Mouse (Mus musculus) gastrocnemius, postnatal 36 days (tissue): Measurements from ENCODE around the gene Tbkbp1. TPM values are rescaled to one million over a fixed set of nuclear protein-coding genes. Genes with fewer than 3 reads are reported as not detected.
"Not testable (repeated sequence)": the region's sequence is repeated elsewhere in the genome, so short reads cannot be mapped to it uniquely, and the experiment has no call there.

Experiments
- DNase-seq, 2 experiments: peaks; one replicate each; pipeline ENCODE4 v3.0.0; 2022
- intact Hi-C: fragments of 180-260 bp; cut with DNase I; formaldehyde crosslinking; loops from one replicate; pipeline ENCODE4 v1.15.1; 2025
- long read RNA-seq, 2 experiments: library from polyadenylated mRNA; stranded (forward); transcript quantifications; one replicate each; pipeline ENCODE4 v2.0.0; 2021
- total RNA-seq, 2 experiments: library from RNA; stranded (reverse); gene quantifications; 2 replicates each; pipeline ENCODE4 v1.2.3; 2021

The Tbkbp1 gene
- 1 to 10 TPM; 5.9 to 6.6 TPM for total RNA-seq
- long read RNA-seq, experiment 1, partial matches to known transcripts: 2 of 6 reads
- long read RNA-seq, experiment 1, other reads (novel, unspliced or antisense): 4 of 6 reads
- long read RNA-seq, experiment 2, partial matches to known transcripts: 2 of 10 reads
- long read RNA-seq, experiment 2, other reads (novel, unspliced or antisense): 8 of 10 reads

DNA sequence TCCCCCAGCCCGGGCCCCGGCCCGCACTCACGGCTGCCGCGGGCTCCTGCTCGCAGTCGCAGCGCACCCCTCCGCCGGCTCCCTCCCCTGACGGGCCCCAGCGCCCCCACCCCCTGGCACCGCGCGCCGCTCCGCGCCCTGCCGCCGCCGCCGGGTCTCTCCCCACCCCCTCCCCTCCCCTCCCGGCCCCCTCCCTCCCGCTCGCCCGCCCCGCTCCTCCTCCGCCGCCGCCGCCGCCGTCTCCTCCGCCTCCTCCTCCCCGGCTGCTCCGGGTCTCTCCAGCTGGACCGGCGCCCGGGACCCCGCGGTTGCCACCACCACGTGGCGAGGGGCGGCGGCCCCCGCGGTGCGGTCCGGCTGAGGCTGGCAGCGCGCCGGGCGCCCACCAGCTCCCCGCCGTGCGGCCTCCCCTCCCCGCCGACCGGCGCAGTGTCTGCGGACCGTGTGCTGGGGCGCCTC is at the start of gene Tbkbp1:
Tbkbp1 (minus strand) TSS at position 153 of the 459 bp plus-strand sequence.
- intact Hi-C loops: no loop called here
- peak; percentile 30 to 37 for DNase-seq

DNA sequence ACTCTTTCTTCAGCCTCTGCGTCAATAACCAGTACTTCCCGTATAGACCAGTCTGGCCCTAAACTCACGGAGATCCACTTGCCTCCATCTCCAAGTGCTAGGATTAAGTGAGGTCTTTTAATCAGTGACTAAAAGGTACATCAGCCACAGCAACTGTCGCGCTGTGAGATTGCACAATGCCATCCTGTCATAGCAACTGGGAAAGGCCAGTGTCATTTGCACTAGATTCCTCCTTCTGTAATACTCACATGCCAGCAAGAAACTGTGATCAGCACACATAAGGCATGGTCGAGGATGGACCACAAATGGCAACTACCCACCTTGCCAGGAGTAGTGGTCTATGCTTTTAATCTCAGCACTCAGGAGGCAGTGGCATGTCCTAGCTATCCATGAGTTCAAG is 48.2 kb upstream of the Tbkbp1 start:
- intact Hi-C loops: loop anchor here (5.0 kb wide), 1 partner anchor 128 kb away; no protein-coding TSS in a partner anchor
- DNase-seq: no peak

DNA sequence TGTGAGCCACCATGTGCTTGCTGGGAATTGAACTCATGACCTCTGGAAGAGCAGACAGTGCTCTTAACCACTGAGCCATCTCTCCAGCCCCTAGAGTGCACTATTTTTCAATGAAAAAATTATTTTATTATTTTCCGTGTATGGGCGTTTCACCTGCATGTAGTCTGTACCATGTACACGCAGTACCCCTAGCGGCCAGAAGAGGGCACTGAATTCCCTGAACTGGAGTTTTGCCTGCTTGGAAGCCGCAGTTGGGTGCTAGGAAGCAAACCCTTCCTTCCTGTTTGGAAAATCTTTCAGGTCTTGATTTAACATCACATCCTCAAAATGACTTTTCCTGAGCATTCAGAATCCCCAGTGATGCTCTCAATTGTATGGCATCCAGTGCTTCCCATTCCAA is 47.3 kb upstream of the Tbkbp1 start:
- peak; percentile 19 to 45 for DNase-seq
- intact Hi-C loops: loop anchor here (5.0 kb wide), 1 partner anchor 129 kb away; no protein-coding TSS in a partner anchor

DNA sequence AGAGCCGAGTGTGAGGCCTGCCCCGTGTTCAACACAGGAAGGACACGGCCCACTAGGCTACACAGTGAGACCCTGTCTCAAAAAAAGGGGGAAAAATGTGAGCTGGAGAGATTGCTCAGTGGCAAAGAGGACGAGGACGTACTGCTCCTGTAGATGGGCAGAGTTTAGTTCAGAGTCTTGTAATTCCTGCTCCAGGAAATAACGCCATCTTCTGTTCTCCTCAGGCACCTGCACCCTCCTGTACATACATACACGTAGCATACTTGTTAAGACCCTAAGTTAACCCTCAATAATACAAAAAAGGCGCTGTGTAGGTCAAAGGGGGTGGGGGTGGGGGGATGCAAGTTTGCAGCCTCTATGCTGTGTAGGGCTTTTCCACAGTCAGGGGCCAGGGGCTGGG is 45.7 kb upstream of the Tbkbp1 start:
- intact Hi-C loops: loop anchor here (5.0 kb wide), 1 partner anchor 130 kb away; no protein-coding TSS in a partner anchor
- no peak for DNase-seq

DNA sequence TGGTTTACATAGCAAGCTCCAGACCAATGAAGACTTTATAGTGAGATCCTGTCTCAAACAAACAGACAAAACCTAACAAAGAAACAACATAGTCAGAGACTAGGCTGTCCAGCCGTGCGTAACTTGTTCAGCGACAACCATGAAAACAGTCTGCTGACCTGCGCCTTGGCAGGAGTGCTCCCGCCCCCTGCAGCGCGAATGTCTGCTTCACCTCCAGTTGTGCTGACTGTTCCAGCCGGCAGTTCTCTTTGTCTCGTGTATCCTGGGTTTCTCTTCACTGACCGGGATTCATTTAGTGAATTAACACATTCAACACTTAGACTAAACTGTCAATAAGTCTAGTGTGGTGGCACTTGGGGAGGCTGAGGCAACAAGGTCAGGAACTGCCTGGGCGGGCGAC is 45.2 kb upstream of the Tbkbp1 start:
- DNase-seq: no peak
- intact Hi-C loops: loop anchor here (5.0 kb wide), 1 partner anchor 131 kb away; no protein-coding TSS in a partner anchor

DNA sequence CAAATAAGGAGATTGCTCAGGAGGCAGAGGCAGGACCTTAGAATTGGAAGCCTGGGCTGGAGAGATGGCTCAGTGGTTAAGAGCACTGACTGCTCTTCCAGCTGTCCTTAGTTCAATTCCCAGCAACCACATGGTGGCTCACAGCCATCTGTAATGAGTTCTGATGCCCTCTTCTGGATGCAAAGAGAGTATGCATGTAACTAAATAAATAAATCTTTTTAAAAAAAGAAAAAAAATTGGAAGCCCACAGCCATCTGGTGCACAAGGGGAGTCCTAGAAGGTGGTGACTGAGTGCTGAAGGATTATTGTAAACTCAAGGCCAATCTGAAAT is 41.3 kb upstream of the Tbkbp1 start:
- intact Hi-C loops: no loop called here
- DNase-seq: no peak

DNA sequence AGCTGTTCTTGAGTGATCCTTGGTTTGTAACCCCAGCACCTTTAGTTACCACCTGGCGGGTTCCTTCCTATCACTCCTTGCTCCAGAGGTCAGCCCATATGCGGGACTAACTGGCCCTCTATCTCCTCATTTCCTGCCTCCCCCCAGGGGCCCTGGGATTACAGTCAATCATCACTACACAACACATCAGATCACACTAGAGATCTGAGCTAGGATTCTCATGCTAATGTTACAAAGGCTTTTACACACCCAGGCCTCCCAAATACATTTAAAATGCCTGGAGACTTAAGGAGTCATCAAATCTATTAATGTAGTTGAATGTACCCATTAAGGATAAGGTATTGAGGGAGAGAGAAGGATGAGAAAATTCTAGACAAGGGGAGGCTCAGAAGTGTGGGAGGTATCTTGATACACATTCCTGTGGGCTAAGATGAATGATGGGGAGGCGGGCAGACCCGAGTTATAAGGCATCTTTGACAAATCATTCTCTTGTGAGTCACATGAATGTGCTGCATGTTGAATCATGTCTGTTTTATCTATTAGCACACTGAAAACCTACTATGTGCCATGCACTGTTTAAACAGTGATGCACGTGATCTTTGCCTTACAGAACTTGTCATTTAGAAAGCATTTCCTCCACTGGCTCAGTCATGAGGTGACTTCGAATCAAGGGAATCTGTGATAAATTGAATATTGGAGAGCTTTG is 40.8 kb upstream of the Tbkbp1 start:
- no peak for DNase-seq
- intact Hi-C loops: no loop called here

DNA sequence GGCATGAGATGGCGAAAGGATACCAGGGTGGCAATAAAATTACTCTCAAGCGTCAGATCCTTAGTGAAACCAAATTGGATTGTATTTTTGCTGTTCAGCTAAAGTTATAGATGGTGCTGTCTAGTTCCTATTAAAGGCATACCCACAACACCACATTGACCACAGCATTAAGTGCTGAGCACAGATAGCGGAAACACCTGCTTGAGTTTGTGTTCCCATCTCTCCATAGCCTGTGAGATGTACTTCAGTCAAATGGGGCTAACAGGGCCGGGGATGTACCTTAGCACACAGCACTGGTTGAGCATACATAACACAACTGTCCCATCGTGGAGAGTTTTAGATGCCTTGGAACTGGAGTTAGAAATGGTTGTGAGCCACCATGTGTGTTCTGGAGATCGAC is 39.7 kb upstream of the Tbkbp1 start:
- no peak for DNase-seq
- intact Hi-C loops: no loop called here

DNA sequence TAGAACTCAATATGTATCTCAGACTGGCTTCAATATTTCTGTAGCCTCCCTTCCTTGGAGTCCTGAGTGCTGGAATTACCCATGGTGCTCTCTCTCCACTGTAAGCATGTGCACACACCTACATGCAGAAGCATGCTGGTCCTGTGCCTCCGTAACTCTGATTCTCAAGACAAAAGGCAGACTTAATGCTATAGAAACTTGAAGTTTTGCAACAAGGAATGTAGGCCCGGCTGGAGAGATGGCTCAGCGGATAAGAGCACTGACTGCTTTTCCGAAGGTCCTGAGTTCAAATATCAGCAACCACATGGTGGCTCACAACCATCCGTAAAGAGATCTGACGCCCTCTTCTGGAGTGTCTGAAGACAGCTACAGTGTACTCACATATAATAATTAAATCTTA is 38.4 kb upstream of the Tbkbp1 start:
- DNase-seq, intact Hi-C loops: not testable (repeated sequence)

DNA sequence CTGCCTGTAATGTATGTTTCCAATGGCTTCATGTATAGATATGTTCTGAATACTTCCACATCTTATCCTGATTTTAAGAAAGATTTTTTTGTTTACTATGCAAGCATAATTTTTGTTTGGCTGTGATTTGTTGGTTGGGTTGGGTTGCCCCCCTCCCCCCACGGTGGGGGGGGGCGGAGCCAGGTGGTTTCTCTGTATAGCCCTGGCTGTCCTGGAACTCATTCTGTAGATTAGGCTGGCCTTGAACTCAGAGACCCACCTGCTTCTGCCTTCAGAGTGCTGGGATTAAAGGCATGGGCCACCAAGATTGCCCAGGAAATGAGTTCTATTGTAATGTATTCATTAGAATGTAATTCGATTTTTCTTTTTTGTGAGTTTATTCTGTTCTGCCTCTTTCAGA is 37.9 kb upstream of the Tbkbp1 start:
- DNase-seq: no peak
- intact Hi-C loops: no loop called here

DNA sequence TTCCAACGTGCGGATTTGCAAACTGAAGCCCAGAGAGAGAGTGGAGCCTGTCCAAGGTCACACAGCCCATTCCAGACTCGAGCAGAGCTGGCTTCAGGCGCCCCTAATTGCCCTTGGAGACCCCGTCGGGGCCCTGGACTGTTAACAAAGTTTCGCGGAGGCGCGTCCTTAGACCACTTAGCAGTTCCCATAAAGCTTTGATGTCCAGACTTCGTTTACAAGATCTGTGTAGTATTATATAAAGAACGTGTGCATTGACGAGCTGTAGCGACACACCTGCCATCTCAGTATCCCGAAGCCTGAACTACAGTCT is 37.3 kb upstream of the Tbkbp1 start:
- intact Hi-C loops: no loop called here
- DNase-seq: no peak

DNA sequence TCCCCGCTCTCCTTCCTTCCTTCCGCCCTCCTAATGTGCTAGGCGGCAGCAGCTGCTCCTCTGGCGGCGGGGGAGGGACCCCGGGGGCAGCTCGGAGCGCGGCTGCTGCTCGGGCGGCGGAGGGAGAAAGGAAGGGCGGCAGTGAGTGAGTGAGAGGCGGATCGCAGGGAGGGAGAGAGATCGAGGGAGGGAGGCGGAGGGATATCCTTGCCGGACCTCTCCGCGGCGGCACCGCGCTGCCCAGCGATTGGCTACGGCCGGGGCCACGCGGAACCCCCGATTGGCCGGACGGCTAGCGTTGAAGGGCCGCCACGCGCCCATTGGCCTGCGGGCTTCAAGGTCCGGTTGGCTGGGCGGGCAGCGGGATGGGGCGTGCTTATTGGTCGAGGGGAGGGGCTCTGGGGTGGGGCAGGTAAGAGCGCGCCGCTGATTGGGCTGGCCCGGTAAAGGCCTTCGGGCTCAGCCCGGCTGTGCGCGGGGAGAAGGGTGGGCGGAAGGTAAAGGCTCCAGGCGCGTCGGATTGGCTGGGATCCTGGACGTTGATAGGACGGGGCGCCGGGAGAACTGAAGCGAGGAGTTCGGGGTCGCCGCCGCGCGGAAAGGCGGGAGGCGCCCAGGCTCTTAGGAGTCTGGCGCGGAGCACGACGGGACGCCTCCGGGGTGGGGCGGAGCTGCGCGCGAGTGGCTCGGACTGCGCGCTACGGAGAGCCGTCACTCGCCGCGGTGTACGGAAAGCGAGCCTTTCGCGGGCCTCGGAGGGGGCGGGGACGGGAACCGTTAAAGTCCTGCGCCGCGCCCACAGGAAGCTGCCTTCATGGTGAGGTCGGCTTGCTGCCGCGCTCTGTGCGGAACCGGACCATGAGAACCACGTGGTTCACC is 36.7 kb upstream of the Tbkbp1 start, which contains the start of gene Kpnb1:
Kpnb1 (minus strand) TSS at position 118 of the 879 bp plus-strand sequence.
- DNase-seq: peak; percentile 95 to 99
- intact Hi-C loops: no loop called here

DNA sequence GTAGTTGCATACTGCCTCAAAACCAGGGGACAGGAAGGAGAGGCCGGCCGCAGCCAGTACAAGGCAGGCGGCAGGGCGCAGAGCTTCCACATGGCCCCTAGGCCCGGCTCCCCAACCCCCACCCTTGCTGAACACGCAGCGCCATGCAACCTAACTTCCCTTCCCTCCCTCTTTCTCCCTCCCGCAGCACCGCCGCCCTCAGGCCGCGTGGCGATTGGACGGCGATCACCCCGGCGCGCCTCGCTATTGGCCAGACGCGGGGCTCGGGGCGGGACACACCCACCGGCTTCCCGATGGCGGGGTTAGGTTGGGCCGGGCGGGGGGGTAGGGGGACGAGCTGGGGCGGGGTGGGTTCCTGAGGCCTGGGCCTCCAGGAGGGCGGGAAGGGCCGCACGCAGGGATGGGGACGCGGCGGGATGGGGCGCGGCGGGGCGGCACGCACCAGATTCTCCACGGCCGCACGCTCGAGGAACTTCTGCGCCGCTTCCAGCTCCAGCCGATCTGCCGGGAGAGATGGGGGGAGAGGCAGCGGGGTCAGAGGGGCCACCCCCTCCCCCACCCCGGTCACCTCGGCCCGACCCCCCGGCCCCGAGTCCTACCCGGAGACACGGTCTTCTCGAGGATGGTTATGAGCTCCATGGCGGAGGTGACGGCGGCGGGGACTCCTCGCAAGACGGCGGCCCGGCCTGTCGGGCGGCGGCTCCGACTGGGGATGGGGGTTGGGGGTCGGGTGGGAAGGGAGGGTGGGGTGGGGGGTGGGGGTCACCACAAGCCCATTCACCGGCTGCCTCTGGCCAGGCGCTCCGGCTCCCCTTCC is 35.9 kb upstream of the Tbkbp1 start:
- DNase-seq: peak; percentile 95 to 96
- intact Hi-C loops: no loop called here

DNA sequence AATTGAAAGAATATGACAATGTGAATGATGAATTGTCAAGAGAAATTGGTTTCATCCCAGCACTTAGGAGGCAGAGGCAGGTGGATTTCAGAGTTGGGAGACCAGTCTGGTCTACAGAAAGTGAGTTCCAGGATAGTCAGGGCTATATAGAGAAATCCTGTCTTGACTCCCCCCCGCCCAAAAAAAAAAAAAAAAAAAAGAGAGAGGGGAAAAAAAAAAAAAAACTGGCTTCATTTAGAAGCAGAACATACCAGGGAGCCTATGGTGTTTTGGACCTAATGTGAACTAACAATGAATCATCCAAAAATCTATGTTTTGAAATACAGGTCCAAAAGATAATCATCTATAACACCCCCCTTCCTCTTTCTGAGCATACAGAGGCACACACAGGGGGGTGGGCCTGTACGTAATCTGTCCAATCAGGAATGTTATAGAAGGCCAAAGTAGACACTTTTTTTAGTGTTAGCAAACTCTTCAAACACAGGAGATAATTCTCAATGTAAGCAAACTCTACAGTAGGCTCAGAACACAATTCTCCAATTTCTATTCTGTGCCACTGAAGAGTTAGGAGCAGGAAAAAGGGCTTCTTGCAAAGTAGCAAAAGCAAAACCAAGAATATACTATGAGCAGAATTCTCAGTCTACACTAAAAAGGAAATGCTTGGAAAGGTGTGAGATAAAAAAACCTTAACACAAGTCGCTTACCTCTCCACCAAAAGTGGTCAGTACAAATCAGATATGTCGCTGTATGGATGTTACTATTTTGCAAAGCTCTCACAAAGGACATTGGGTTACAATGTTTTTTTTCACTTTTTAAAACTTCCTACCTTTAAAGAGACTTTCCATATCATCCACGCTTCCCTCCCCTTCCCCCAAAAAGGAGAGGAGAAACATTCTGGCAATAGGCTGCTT is 34.7 kb upstream of the Tbkbp1 start:
- no peak for DNase-seq
- intact Hi-C loops: no loop called here

DNA sequence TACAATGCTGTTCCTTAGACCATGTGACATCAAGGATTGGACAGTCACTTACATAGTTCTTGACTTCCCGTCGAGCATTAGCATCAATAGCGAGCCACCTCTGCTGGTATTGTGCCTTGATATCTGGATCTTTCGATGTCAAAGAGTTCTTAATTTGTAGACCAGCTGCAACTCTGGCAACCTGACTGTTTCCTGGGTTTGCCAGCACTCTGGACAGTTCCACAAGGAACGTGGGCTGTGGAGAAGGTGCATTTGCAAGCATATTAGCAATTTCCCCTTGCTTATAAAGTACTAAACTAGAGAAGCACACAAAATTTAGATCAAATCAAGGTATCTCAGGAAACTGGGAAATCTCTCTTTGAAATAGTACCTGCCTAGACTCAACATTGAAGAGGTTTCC is 33.6 kb upstream of the Tbkbp1 start:
- DNase-seq: no peak
- intact Hi-C loops: no loop called here

DNA sequence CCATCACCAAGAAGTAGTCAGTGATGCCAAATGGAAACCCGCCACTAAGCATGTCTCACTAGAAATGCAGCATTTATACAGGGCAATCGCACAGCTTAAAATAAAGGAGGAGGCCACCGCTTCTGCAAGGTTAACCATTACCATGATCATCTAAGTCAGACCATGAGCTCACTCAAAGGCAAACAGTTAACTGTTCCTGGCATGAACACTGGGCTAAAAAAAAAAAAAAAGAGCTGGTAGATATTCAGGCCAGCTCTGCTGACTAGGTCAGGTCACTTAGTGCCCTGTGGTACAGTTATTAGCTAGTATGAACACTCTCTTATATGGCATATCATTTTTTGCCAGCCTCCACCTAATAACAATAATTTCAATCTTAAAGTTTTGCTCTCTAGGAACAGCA is 31.2 kb upstream of the Tbkbp1 start:
- intact Hi-C loops: no loop called here
- no peak for DNase-seq

DNA sequence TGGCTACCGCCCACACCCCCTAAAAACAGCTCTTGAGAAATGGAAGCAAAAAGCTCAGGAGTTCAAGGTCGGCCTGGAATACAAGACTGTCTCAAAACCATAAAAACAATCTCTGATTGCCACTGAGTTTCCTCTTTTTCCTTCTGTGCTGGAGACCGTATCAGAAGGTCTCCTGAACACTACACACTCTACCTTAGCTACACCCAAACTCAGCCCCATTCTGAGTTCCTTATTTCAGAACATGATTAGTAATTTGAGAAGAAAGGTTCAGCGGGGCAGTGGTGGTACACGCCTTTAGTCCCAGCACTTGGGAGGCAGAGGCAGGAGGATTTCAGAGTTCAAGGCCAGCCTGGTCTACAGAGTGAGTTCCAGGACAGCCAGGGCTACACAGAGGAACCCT is 29.8 kb upstream of the Tbkbp1 start:
- no peak for DNase-seq
- intact Hi-C loops: no loop called here

DNA sequence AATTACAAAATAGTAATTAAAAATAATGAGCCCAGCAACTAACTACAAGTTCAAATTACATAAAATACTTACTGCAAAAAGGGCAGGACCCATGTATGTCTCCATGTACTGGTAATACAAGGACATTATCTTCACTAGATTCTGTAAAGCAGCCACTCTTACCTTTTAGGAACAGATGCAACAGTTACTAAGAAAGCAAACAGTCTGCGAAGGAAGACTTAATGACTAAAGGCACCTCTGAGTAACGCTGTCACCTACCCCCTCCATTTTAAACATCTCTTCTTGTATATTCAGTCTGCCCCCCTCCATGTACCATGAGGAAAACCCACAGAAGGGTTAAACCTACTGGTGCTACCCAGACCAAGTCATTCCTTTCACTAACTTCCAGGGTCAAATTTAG is 26.9 kb upstream of the Tbkbp1 start:
- DNase-seq: no peak
- intact Hi-C loops: no loop called here

DNA sequence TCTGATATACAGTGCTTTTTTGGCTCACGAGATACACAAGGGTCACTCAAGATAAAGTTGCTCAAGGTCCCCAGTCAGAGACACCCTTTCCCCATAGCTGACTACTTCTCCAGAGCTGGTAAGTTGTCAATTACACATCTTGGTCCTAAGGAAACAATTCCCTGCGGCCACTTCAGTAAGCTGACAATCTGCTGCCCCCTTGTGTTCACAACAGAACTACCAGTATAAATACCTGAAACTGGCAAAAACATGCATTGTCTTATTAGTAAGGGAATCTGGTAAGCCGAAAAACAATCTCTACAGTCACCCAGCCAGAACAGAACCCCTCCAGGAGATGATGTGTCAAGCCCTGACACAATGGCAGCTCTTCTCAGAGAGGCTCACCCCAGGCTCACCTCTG is 25.6 kb upstream of the Tbkbp1 start:
- intact Hi-C loops: loop anchor here (2.0 kb wide), 1 partner anchor 76 kb away; no protein-coding TSS in a partner anchor
- no peak for DNase-seq
